Mouse (Mus musculus) heart, embryonic 10.5 days (tissue): Measurements from ENCODE around the gene Grik1. TPM values are rescaled to one million over a fixed set of nuclear protein-coding genes. Genes with fewer than 3 reads are reported as not detected.

ENCODE experiments used
- DNase-seq: peaks from one replicate; pipeline ENCODE4 v3.0.0-alpha.2; 2017; ENCODE audit warnings: low spot score
- H3K27ac ChIP-seq: fragments of 300-500 bp; sonication (generic); 2 replicates; pipeline ENCODE4 v1.5.1; 2016; ENCODE audit warnings: mild to moderate bottlenecking
- H3K27me3 ChIP-seq: fragments of 300-500 bp; sonication (generic); 2 replicates; pipeline ENCODE4 v1.6.1; 2016; ENCODE audit warnings: mild to moderate bottlenecking; ENCODE audit not compliant: poor library complexity, insufficient read depth, severe bottlenecking
- H3K36me3 ChIP-seq: fragments of 300-500 bp; sonication (generic); 2 replicates; pipeline ENCODE4 v1.6.1; 2016; ENCODE audit warnings: mild to moderate bottlenecking, moderate library complexity
- H3K4me1 ChIP-seq: fragments of 300-500 bp; sonication (generic); 2 replicates; pipeline ENCODE4 v1.6.1; 2016; ENCODE audit warnings: mild to moderate bottlenecking
- H3K4me3 ChIP-seq: fragments of 300-500 bp; sonication (generic); 2 replicates; pipeline ENCODE4 v1.5.1; 2016; ENCODE audit warnings: mild to moderate bottlenecking, moderate library complexity
- H3K9me3 ChIP-seq: fragments of 300-500 bp; sonication (generic); 2 replicates; pipeline ENCODE4 v1.6.1; 2016; ENCODE audit warnings: mild to moderate bottlenecking, moderate library complexity
- WGBS: fragments of 180-500 bp; shearing (Covaris S2); methylation state at CpG from one replicate; pipeline ENCODE4 v1.1.7; 2016; 5-methylcytosine and 5-hydroxymethylcytosine counted together
- polyA plus RNA-seq: library from polyadenylated mRNA; unstranded; fragments of >200 nt; fragmentation: Nextera tagmentation; extraction: Ambion mirVana; gene quantifications from 2 replicates; pipeline ENCODE4 v1.2.1, GENCODE M21; 2016

Grik1 gene
- polyA plus RNA-seq, 1 experiment from 2014 or later = 0.35 TPM

GRCm38 (mm10) chr16:87934685-87935084 lies 355.4 kb downstream of the Grik1 start:
- no peak overlapping the region for H3K27ac ChIP-seq
- no peaks in the 10 kb centered on the region for H3K9me3 ChIP-seq
- DNase-seq = no peak
- H3K27me3 ChIP-seq = no peaks in the 10 kb centered on the region
- no peaks in the 10 kb centered on the region for H3K4me1 ChIP-seq
- no peak overlapping the region for H3K4me3 ChIP-seq
- no peaks in the 10 kb centered on the region for H3K36me3 ChIP-seq
- WGBS = 77% methylated on average over 1 of the region's 1 CpGs

- Histone ChIP-seq H3K27ac (no peak overlapping the region), H3K27me3 (no peaks in the 10 kb centered on the region), H3K4me3 (no peak overlapping the region), H3K4me1 (no peaks in the 10 kb centered on the region), H3K9me3 (no peaks in the 10 kb centered on the region), H3K36me3 (no peaks in the 10 kb centered on the region)
- DNase-seq = no peak
- 82% methylated on average over 2 of the region's 2 CpGs for WGBS
Measured at GRCm38 (mm10) chr16:87931358-87931757, 358.7 kb downstream of the Grik1 start.

GRCm38 (mm10) chr16:87930519-87930918 lies 359.5 kb downstream of the Grik1 start:
- WGBS = 81% methylated on average over 3 of the region's 3 CpGs
- no peak for DNase-seq

GRCm38 (mm10) chr16:87928671-87929070 lies 361.4 kb downstream of the Grik1 start:
- H3K4me1 ChIP-seq = no peaks in the 10 kb centered on the region
- H3K27me3 ChIP-seq = no peaks in the 10 kb centered on the region
- H3K27ac ChIP-seq = no peak overlapping the region
- H3K4me3 ChIP-seq = no peak overlapping the region
- H3K36me3 ChIP-seq = no peaks in the 10 kb centered on the region
- H3K9me3 ChIP-seq = no peaks in the 10 kb centered on the region
- no peak for DNase-seq
- WGBS = 53% methylated on average over 1 of the region's 1 CpGs

More at GRCm38 (mm10) chr16:87930519-87930918, 359.5 kb downstream of the Grik1 start:
- no peaks in the 10 kb centered on the region for H3K36me3 ChIP-seq
- H3K9me3 ChIP-seq = no peaks in the 10 kb centered on the region
- H3K27me3 ChIP-seq = no peaks in the 10 kb centered on the region
- H3K4me3 ChIP-seq = no peak overlapping the region
- H3K4me1 ChIP-seq = no peaks in the 10 kb centered on the region
- no peak overlapping the region for H3K27ac ChIP-seq

- Histone ChIP-seq H3K27ac (no peak overlapping the region), H3K4me3 (no peak overlapping the region), H3K27me3 (no peaks in the 10 kb centered on the region), H3K9me3 (no peaks in the 10 kb centered on the region), H3K36me3 (no peaks in the 10 kb centered on the region), H3K4me1 (0 out of 2 replicates have a peak, but pooled peaks cover 10% of the 10 kb centered on the region)
- WGBS = 77% methylated on average over 4 of the region's 4 CpGs
- DNase-seq = no peak
Measured at GRCm38 (mm10) chr16:87917897-87918296, 372.2 kb downstream of the Grik1 start.

- Histone ChIP-seq H3K4me3 (no peak overlapping the region), H3K27ac (no peak overlapping the region)
- WGBS = 19% methylated on average over 1 of the region's 1 CpGs
Measured at GRCm38 (mm10) chr16:87917157-87917546, 372.9 kb downstream of the Grik1 start.

GRCm38 (mm10) chr16:87916209-87917156 lies 373.6 kb downstream of the Grik1 start:
- no peaks in the 10 kb centered on the region for H3K9me3 ChIP-seq
- no peak overlapping the region for H3K27ac ChIP-seq
- DNase-seq = no peak
- no peak overlapping the region for H3K4me3 ChIP-seq
- WGBS = 61% methylated on average over 6 of the region's 6 CpGs
- H3K36me3 ChIP-seq = no peaks in the 10 kb centered on the region
- no peaks in the 10 kb centered on the region for H3K27me3 ChIP-seq
- 0 out of 2 replicates have a peak, but pooled peaks cover 10% of the 10 kb centered on the region for H3K4me1 ChIP-seq

More at GRCm38 (mm10) chr16:87917157-87917546, 372.9 kb downstream of the Grik1 start:
- 0 out of 2 replicates have a peak, but pooled peaks cover 10% of the 10 kb centered on the region for H3K4me1 ChIP-seq
- no peaks in the 10 kb centered on the region for H3K9me3 ChIP-seq
- no peaks in the 10 kb centered on the region for H3K36me3 ChIP-seq
- H3K27me3 ChIP-seq = no peaks in the 10 kb centered on the region
- no peak for DNase-seq

GRCm38 (mm10) chr16:87915156-87915555 lies 374.9 kb downstream of the Grik1 start:
- Histone ChIP-seq H3K36me3 (no peaks in the 10 kb centered on the region), H3K27me3 (no peaks in the 10 kb centered on the region), H3K27ac (no peak overlapping the region), H3K9me3 (no peaks in the 10 kb centered on the region), H3K4me1 (0 out of 2 replicates have a peak, but pooled peaks cover 10% of the 10 kb centered on the region), H3K4me3 (no peak overlapping the region)
- DNase-seq = no peak
- 72% methylated on average over 4 of the region's 4 CpGs for WGBS

GRCm38 (mm10) chr16:87913781-87914180 lies 376.3 kb downstream of the Grik1 start:
- no peaks in the 10 kb centered on the region for H3K9me3 ChIP-seq
- 0 out of 2 replicates have a peak, but pooled peaks cover 10% of the 10 kb centered on the region for H3K4me1 ChIP-seq
- H3K4me3 ChIP-seq = no peak overlapping the region
- 90% methylated on average over 5 of the region's 5 CpGs for WGBS
- no peaks in the 10 kb centered on the region for H3K27me3 ChIP-seq
- no peak for DNase-seq
- H3K36me3 ChIP-seq = no peaks in the 10 kb centered on the region
- H3K27ac ChIP-seq = no peak overlapping the region

GRCm38 (mm10) chr16:87911201-87911600 lies 378.9 kb downstream of the Grik1 start:
- Histone ChIP-seq H3K27me3 (no peaks in the 10 kb centered on the region), H3K27ac (no peak overlapping the region), H3K4me3 (no peak overlapping the region), H3K36me3 (no peaks in the 10 kb centered on the region), H3K4me1 (0 out of 2 replicates have a peak, but pooled peaks cover 1% of the 10 kb centered on the region), H3K9me3 (no peaks in the 10 kb centered on the region)
- 62% methylated on average over 2 of the region's 2 CpGs for WGBS
- DNase-seq = no peak

- DNase-seq = no peak
- Histone ChIP-seq H3K4me3 (no peak overlapping the region), H3K4me1 (no peaks in the 10 kb centered on the region), H3K27me3 (no peaks in the 10 kb centered on the region), H3K36me3 (no peaks in the 10 kb centered on the region), H3K27ac (no peak overlapping the region), H3K9me3 (no peaks in the 10 kb centered on the region)
- 70% methylated on average over 9 of the region's 9 CpGs for WGBS
Measured at GRCm38 (mm10) chr16:87902049-87902448, 388.0 kb downstream of the Grik1 start.

GRCm38 (mm10) chr16:87901189-87901588 lies 388.9 kb downstream of the Grik1 start:
- Histone ChIP-seq H3K9me3 (no peaks in the 10 kb centered on the region), H3K27me3 (no peaks in the 10 kb centered on the region), H3K27ac (no peak overlapping the region), H3K4me1 (no peaks in the 10 kb centered on the region), H3K36me3 (no peaks in the 10 kb centered on the region), H3K4me3 (no peak overlapping the region)
- WGBS = 86% methylated on average over 2 of the region's 2 CpGs
- DNase-seq = no peak

- Histone ChIP-seq H3K27ac (no peak overlapping the region), H3K9me3 (no peaks in the 10 kb centered on the region), H3K4me1 (no peaks in the 10 kb centered on the region), H3K36me3 (no peaks in the 10 kb centered on the region), H3K27me3 (no peaks in the 10 kb centered on the region), H3K4me3 (no peak overlapping the region)
- WGBS = 71% methylated on average over 2 of the region's 2 CpGs
- DNase-seq = no peak
Measured at GRCm38 (mm10) chr16:87875927-87876326, 414.1 kb downstream of the Grik1 start.
